Mouse (Mus musculus) CH12.LX (cell line): Measurements from ENCODE around the gene Ptprm. TPM values are rescaled to one million over a fixed set of nuclear protein-coding genes. Genes with fewer than 3 reads are reported as not detected.

Experiments
- DNase-seq: peaks from one replicate; pipeline ENCODE4 v3.0.0-alpha.2; 2013; ENCODE audit errors: extremely low read depth
- H3K27ac ChIP-seq: 2 replicates; pipeline ENCODE4 v1.5.1; 2012; ENCODE audit warnings: low read depth, mild to moderate bottlenecking, control low read depth, moderate library complexity; ENCODE audit not compliant: insufficient read depth
- H3K27me3 ChIP-seq: replicated peaks from 2 replicates; pipeline ENCODE3; 2012; ENCODE audit warnings: inconsistent platforms
- H3K36me3 ChIP-seq, 2 experiments: replicated peaks in 1 of 2; 2 replicates each; pipeline versions ENCODE3 to v1.6.1; 2012; ENCODE audit warnings: inconsistent platforms in 1 of 2, low read length in 1 of 2, mild to moderate bottlenecking in 1 of 2, mixed read lengths in 1 of 2, moderate library complexity in 1 of 2; ENCODE audit not compliant: control insufficient read depth in 1 of 2, insufficient read depth in 1 of 2
- H3K4me1 ChIP-seq, 2 experiments: 2 replicates each; pipeline ENCODE4 v1.6.1; 2012; ENCODE audit warnings: inconsistent platforms in 1 of 2, moderate library complexity in 1 of 2; ENCODE audit not compliant: insufficient read depth in 2 of 2, control insufficient read depth in 1 of 2
- H3K4me2 ChIP-seq: 2 replicates; pipeline ENCODE4 v1.6.1; 2012; ENCODE audit warnings: low read depth, mild to moderate bottlenecking, control low read depth; ENCODE audit not compliant: poor library complexity, insufficient read depth, severe bottlenecking
- H3K4me3 ChIP-seq, 3 experiments: fragments of 150-350 bp in 1 of 3; sonication (generic) in 1 of 3; replicated peaks in 1 of 3; 2 replicates each; pipeline versions ENCODE3 to v1.5.1; 2011 to 2012; ENCODE audit warnings: low read depth in 2 of 3, low read length in 2 of 3, mild to moderate bottlenecking in 2 of 3, moderate library complexity in 2 of 3, control low read depth in 1 of 3, improper control_type of control experiment in 1 of 3, inconsistent platforms in 1 of 3, mixed read lengths in 1 of 3; ENCODE audit not compliant: poor library complexity in 1 of 3
- H3K79me2 ChIP-seq: replicated peaks from 2 replicates; pipeline ENCODE4 v1.6.1; 2012; ENCODE audit warnings: mild to moderate bottlenecking, moderate library complexity; ENCODE audit not compliant: control insufficient read depth, poor library complexity, insufficient read depth, severe bottlenecking; ENCODE audit errors: extremely low read depth
- H3K9ac ChIP-seq: 2 replicates; pipeline ENCODE4 v1.6.1; 2012; ENCODE audit warnings: low read depth, mild to moderate bottlenecking, control low read depth, moderate library complexity; ENCODE audit not compliant: insufficient read depth
- H3K9me3 ChIP-seq: replicated peaks from 2 replicates; pipeline ENCODE3; 2012; ENCODE audit warnings: low read length, inconsistent platforms, mixed read lengths
- CHD1 ChIP-seq: IDR thresholded peaks from 2 replicates; pipeline ENCODE4 v1.6.1; 2012; ENCODE audit warnings: low read depth, low read length, improper control_type of control experiment, inconsistent platforms
- CTCF ChIP-seq, 2 experiments: IDR thresholded peaks in 1 of 2; conservative IDR thresholded peaks in 1 of 2; 2 replicates each; pipeline ENCODE4 v1.5.1; 2011 to 2012; ENCODE audit warnings: low read depth in 2 of 2, low read length in 2 of 2, improper control_type of control experiment in 1 of 2, inconsistent platforms in 1 of 2, mild to moderate bottlenecking in 1 of 2, moderate library complexity in 1 of 2
- EP300 ChIP-seq: IDR thresholded peaks from 2 replicates; pipeline ENCODE4 v1.6.1; 2011; ENCODE audit warnings: low read length, improper control_type of control experiment
- GABPA ChIP-seq: IDR thresholded peaks from 2 replicates; pipeline ENCODE4 v1.6.1; 2012; ENCODE audit warnings: low read depth, low read length, improper control_type of control experiment, inconsistent platforms; ENCODE audit not compliant: insufficient replicate concordance
- IRF4 ChIP-seq: IDR thresholded peaks from 2 replicates; pipeline ENCODE4 v1.6.1; 2014; ENCODE audit warnings: low read depth, mild to moderate bottlenecking, inconsistent platforms, low read length, improper control_type of control experiment
- JUN ChIP-seq: IDR thresholded peaks from 2 replicates; pipeline ENCODE4 v1.6.1; 2011; ENCODE audit warnings: low read depth, mild to moderate bottlenecking, low read length, improper control_type of control experiment, moderate library complexity; ENCODE audit not compliant: insufficient read depth
- JUND ChIP-seq: conservative IDR thresholded peaks from 2 replicates; pipeline ENCODE4 v1.6.1; 2011; ENCODE audit warnings: low read depth, low read length, improper control_type of control experiment
- KAT2A ChIP-seq: IDR thresholded peaks from 2 replicates; pipeline ENCODE4 v1.6.1; 2012; ENCODE audit warnings: low read length, improper control_type of control experiment, inconsistent platforms; ENCODE audit not compliant: insufficient replicate concordance
- MAX ChIP-seq: IDR thresholded peaks from 2 replicates; pipeline ENCODE4 v1.6.1; 2011; ENCODE audit warnings: low read length, improper control_type of control experiment
- MEF2A ChIP-seq: IDR thresholded peaks from 2 replicates; pipeline ENCODE4 v1.6.1; 2014; ENCODE audit warnings: low read depth, mild to moderate bottlenecking, inconsistent platforms, low read length, improper control_type of control experiment, borderline replicate concordance
- MXI1 ChIP-seq: IDR thresholded peaks from 2 replicates; pipeline ENCODE4 v1.6.1; 2011; ENCODE audit warnings: mild to moderate bottlenecking, low read depth, low read length, improper control_type of control experiment
- NELFE ChIP-seq: IDR thresholded peaks from 2 replicates; pipeline ENCODE4 v1.6.1; 2011; ENCODE audit warnings: low read depth, low read length, improper control_type of control experiment
- RCOR1 ChIP-seq: conservative IDR thresholded peaks from 2 replicates; pipeline ENCODE4 v1.6.1; 2012; ENCODE audit warnings: low read depth, mild to moderate bottlenecking, inconsistent platforms, low read length, improper control_type of control experiment
- SIN3A ChIP-seq: IDR thresholded peaks from 2 replicates; pipeline ENCODE4 v1.6.1; 2012; ENCODE audit warnings: low read length, improper control_type of control experiment, inconsistent platforms
- SMC3 ChIP-seq: IDR thresholded peaks from 2 replicates; pipeline ENCODE4 v1.6.1; 2011; ENCODE audit warnings: low read depth, low read length, improper control_type of control experiment
- TCF12 ChIP-seq: IDR thresholded peaks from 2 replicates; pipeline ENCODE4 v1.6.1; 2014; ENCODE audit warnings: low read depth, mild to moderate bottlenecking, inconsistent platforms, low read length, improper control_type of control experiment
- USF1 ChIP-seq: IDR thresholded peaks from 2 replicates; pipeline ENCODE4 v1.6.1; 2014; ENCODE audit warnings: low read depth, mild to moderate bottlenecking, inconsistent platforms, low read length, improper control_type of control experiment
- USF2 ChIP-seq: conservative IDR thresholded peaks from 2 replicates; pipeline ENCODE4 v1.6.1; 2011; ENCODE audit warnings: low read depth, low read length, improper control_type of control experiment
- ZKSCAN1 ChIP-seq: IDR thresholded peaks from 2 replicates; pipeline ENCODE4 v1.6.1; 2012; ENCODE audit warnings: low read depth, inconsistent platforms, low read length, improper control_type of control experiment, borderline replicate concordance
- dilution Hi-C: fragments of 300-500 bp; cut with MboI; formaldehyde crosslinking; loops from 2 replicates; pipeline ENCODE4 v1.14.3; 2020; ENCODE audit warnings: low sequenced_read_pairs; ENCODE audit not compliant: extremely low pct_unique_long_range_greater_than_20kb, extremely low pct_ligation_motif_present
- in situ Hi-C: fragments of 300-500 bp; cut with MboI; formaldehyde crosslinking; loops from 3 replicates; pipeline ENCODE4 v1.14.3; 2019; ENCODE audit warnings: low sequenced_read_pairs, low pct_ligation_motif_present, low pct_unique_long_range_greater_than_20kb, mixed read lengths
- polyA plus RNA-seq: library from polyadenylated mRNA; unstranded; fragments of >175 nt; gene quantifications from 2 replicates; pipeline ENCODE4 v1.2.1, GENCODE M21; 2012; ENCODE audit warnings: low read depth; ENCODE audit not compliant: insufficient read length
- total RNA-seq, 2 experiments: library from RNA; depleted of rRNA; stranded (reverse); fragments of 300-350 nt in 1 of 2; fragments of >200 nt in 1 of 2; gene quantifications; 2 replicates each; pipeline ENCODE4 v1.2.3; 2012 to 2014

The Ptprm gene
- total and polyA plus RNA-seq, 3 experiments, result not detected

GRCm38 (mm10) chr17:66996882-66997281 lies 357.4 kb downstream of the Ptprm start:
- H3K9me3 ChIP-seq, result peaks cover 71% of the 10 kb centered on the region
- no peaks in the 10 kb centered on the region for H3K79me2 ChIP-seq
- no peaks in the 10 kb centered on the region for H3K27me3 ChIP-seq
- H3K36me3 ChIP-seq, result no peaks in the 10 kb centered on the region
- dilution Hi-C loops, result no loop called here
- in situ Hi-C loops, result no loop called here
- TF ChIP-seq MEF2A (no peak), NELFE (no peak), MAX (no peak), MXI1 (no peak), JUND (no peak), EP300 (no peak), USF2 (no peak), IRF4 (no peak), TCF12 (no peak)
- no peaks in the 10 kb centered on the region for H3K4me1 ChIP-seq
- H3K27ac ChIP-seq, result no peak overlapping the region
- H3K4me3 ChIP-seq, result no peak overlapping the region
- DNase-seq, result no peak
- H3K4me2 ChIP-seq, result no peak overlapping the region
- H3K9ac ChIP-seq, result no peak overlapping the region

GRCm38 (mm10) chr17:66996016-66996415 lies 358.2 kb downstream of the Ptprm start:
- TF ChIP-seq USF1, result no peak
- TF ChIP-seq SIN3A, result no peak
- no peak for TF ChIP-seq MXI1
- TF ChIP-seq USF2, result no peak
- no peak for TF ChIP-seq RCOR1
- TF ChIP-seq, all 38 proteins: peak for 0
- peaks cover 77% of the 10 kb centered on the region for H3K9me3 ChIP-seq
- DNase-seq, result no peak
- H3K36me3 ChIP-seq, result no peaks in the 10 kb centered on the region
- dilution Hi-C loops (no loop called here), in situ Hi-C loops (no loop called here)
- H3K4me2 ChIP-seq, result no peak overlapping the region
- H3K27ac ChIP-seq, result no peak overlapping the region
- no peaks in the 10 kb centered on the region for H3K27me3 ChIP-seq
- H3K79me2 ChIP-seq, result no peaks in the 10 kb centered on the region
- H3K4me3 ChIP-seq, result no peak overlapping the region
- no peaks in the 10 kb centered on the region for H3K4me1 ChIP-seq
- no peak overlapping the region for H3K9ac ChIP-seq

- no peak for TF ChIP-seq GABPA
- TF ChIP-seq JUND, result no peak
- no peak for TF ChIP-seq USF2
- no peak for TF ChIP-seq IRF4
- no peak for TF ChIP-seq ZKSCAN1
- no peak for TF ChIP-seq CHD1
- no peak for TF ChIP-seq MAX
- TF ChIP-seq MXI1, result no peak
- TF ChIP-seq MEF2A, result no peak
- TF ChIP-seq SMC3, result no peak
- no peak for TF ChIP-seq JUN
- TF ChIP-seq RCOR1, result no peak
- no peak for TF ChIP-seq CTCF (conservative IDR thresholded peaks at IDR 0.05 in 1 of 2, IDR thresholded peaks at IDR 0.05 in 1 of 2; ENCODE audit: low read depth in 2 of 2, low read length in 2 of 2)
- no peak for TF ChIP-seq KAT2A
- H3K9me3 ChIP-seq, result peaks cover 67% of the 10 kb centered on the region
These were observed 362.4 kb downstream of the Ptprm start for GRCm38 (mm10) chr17:66991815-66992214.

More at GRCm38 (mm10) chr17:66991815-66992214, 362.4 kb downstream of the Ptprm start:
- Histone ChIP-seq H3K27ac (no peak overlapping the region), H3K4me3 (no peak overlapping the region), H3K79me2 (no peaks in the 10 kb centered on the region), H3K4me2 (no peak overlapping the region), H3K4me1 (no peaks in the 10 kb centered on the region), H3K9ac (no peak overlapping the region), H3K36me3 (no peaks in the 10 kb centered on the region), H3K27me3 (no peaks in the 10 kb centered on the region)
- dilution Hi-C loops (no loop called here), in situ Hi-C loops (no loop called here)
- DNase-seq, result no peak
